Mouse (Mus musculus) CD4-positive naive resting alpha-beta T cell, adult 76 days (primary cell): ENCODE measurements around the gene Tcaf1. TPM values are rescaled to one million over a fixed set of nuclear protein-coding genes. Genes with fewer than 3 reads are reported as not detected.

ENCODE experiments used
- total RNA-seq: library from RNA; stranded (reverse); gene quantifications from one replicate; pipeline ENCODE4 v1.2.4, GENCODE M21; 2023

Gene Tcaf1
- total RNA-seq: not detected

DNA sequence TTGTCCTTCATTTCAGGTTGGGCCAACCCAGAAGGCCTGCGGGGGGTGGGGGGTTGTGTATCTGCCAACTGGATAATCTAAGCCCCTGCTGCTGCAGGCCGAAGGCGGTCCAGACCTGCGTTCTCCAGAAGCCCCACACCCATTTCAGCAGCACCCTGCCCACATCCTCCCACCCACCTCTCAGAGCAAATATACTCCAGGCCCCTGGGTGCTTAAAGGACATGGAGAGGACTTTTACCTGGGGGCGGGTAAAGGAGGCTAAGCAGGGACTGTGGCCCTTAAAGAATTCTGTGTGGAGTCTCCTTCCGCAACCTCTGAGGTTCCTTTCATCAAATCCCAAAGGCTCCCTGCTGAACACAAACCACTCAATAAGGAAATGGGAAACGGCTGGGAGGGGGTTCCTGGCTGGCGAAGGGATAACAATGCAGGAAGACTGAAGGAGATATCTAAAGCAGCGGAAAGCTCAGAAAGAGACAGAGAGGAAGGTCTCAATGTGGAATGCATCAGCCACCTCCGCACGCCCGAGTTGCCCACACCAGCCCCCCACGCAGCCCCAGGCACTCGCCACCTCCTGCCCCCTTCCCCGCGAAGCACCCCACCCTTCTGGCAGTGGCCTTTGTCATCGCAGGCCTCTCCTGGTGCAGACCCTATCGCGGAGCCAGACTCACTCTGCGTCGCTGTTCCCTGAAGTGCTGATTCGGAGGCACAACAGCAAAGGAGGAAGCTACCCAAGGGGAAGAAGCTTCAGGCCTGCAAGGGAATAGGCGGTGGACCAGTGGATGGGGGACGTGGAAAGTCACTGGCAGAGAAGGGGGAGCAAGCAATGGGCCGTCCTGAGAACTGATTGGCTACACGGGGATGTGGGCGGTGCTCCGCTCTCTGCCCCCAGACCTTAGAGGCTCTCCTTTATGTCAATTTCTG is at the start of gene Tcaf1:
Gene Tcaf1, minus strand, starts transcription at position 798 of the 921 bp plus-strand sequence.

DNA sequence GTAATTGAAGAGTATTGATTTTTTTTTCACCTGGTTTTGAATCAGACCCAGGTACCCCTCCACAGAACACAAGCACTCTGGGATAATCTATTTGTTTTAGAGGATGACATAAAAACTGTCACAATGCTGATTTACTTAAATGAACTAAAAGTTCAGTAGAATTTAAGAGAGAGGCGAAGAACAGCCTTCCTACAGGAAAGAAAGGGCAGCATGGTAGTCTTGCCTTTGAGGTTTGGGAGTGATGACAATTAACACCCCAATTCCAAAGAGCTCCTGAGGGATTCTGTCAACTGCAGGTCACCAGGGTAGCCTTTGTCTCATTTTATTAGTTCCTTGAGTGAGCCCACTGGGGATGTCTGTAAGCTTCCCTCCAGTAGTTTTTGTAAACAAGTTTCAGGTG is 46.2 kb upstream of the Tcaf1 start, which contains the start of gene Olfr38:
Gene Olfr38, plus strand, starts transcription at position 301 of the 400 bp plus-strand sequence.

DNA sequence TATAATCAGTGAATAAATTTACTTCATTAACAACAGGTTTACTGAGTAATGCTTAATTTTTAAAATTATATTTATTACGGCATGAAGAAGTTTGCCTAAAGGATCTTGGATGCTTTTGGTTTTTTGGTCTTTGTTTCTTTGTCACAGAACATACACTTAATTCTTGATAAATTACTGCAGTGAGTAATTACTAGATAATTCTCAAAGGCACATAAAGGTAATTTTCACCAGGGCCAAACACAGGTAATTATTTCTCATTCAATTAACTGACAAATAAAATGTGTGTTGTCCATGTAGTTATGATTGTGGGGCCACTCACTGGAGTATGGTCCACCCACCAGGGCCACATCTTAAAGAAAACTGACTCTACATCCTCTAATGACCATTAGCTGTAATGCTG is 29.2 kb upstream of the Tcaf1 start, which contains the start of gene Olfr453:
Gene Olfr453, plus strand, starts transcription at position 301 of the 400 bp plus-strand sequence.

DNA sequence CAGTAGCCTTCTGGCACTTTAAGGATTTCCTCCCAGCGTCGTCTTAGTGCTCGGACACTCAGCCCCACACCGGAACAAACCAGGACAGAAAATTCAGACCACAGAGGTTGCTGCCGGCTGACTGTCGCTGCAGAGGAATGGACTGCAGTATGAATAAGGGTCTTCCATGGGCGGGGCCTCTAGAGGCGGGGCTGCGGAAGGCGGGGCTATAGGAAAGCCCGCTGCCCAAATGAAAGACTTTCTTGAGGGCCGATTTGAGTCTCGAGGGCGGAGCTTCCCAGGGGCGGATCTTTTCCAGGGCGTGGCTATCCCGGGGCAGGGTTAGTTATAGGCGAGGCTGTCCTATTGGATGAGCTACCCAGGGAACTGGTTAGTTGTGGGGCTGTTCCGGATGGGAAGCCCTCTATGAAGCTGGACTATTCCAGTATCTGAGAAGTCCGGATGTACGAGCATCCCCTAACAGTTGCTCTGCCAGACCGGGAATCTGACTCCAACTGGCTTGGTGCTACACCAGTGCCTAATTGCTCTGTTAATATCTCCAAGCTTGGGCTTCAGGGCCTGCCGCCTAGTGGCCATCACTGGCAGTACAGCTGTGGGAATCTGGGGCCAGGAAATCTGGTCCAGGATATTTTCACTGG is 64.9 kb downstream of the Tcaf1 start, which contains the start of gene Tcaf2:
Gene Tcaf2, minus strand, starts transcription at position 343 of the 638 bp plus-strand sequence.

Other genes starting within 250 kb of the Tcaf1 start
- gene Olfr458, start 244.9 kb downstream of the Tcaf1 start, total RNA-seq: not detected
- not detected for gene Olfr457, start 233.8 kb downstream of the Tcaf1 start, total RNA-seq
- gene Olfr456, start 222.9 kb downstream of the Tcaf1 start, total RNA-seq: not detected
- gene Olfr455, start 162.5 kb downstream of the Tcaf1 start, total RNA-seq: not detected
- gene Tcaf3, start 112.4 kb downstream of the Tcaf1 start, total RNA-seq: not detected
- not detected for gene Tcaf2, start 64.8 kb downstream of the Tcaf1 start, total RNA-seq
- gene Olfr453, start 29.3 kb upstream of the Tcaf1 start, total RNA-seq: not detected
- not detected for gene Olfr38, start 46.3 kb upstream of the Tcaf1 start, total RNA-seq
- gene Olfr452, start 75.0 kb upstream of the Tcaf1 start, total RNA-seq: not detected
- gene Olfr450, start 101.9 kb upstream of the Tcaf1 start, total RNA-seq: not detected
- gene Olfr449, start 124.3 kb upstream of the Tcaf1 start, total RNA-seq: not detected
- not detected for gene Olfr448, start 180.4 kb upstream of the Tcaf1 start, total RNA-seq
- not detected for gene Olfr447, start 198.8 kb upstream of the Tcaf1 start, total RNA-seq
- not detected for gene Olfr446, start 211.3 kb upstream of the Tcaf1 start, total RNA-seq
- not detected for gene Olfr444, start 239.0 kb upstream of the Tcaf1 start, total RNA-seq